Mouse (Mus musculus) brown adipose tissue, adult 24 weeks (tissue): Measurements from ENCODE around the gene Abcg1. TPM values are rescaled to one million over a fixed set of nuclear protein-coding genes. Genes with fewer than 3 reads are reported as not detected.

Experiments used
- H3K27ac ChIP-seq: fragments of 200-500 bp; replicated peaks from 2 replicates; pipeline ENCODE4 v1.5.1; 2012; ENCODE audit warnings: low read depth, mild to moderate bottlenecking, low read length
- H3K4me1 ChIP-seq: fragments of 200-500 bp; 2 replicates; pipeline ENCODE4 v1.6.1; 2012; ENCODE audit warnings: low read length, mixed read lengths; ENCODE audit not compliant: control insufficient read depth, insufficient read depth, insufficient read length
- H3K4me3 ChIP-seq: fragments of 200-500 bp; 2 replicates; pipeline ENCODE4 v1.5.1; 2012; ENCODE audit warnings: low read depth, mild to moderate bottlenecking, low read length, moderate library complexity; ENCODE audit not compliant: insufficient read depth
- polyA plus RNA-seq: library from polyadenylated mRNA; stranded (reverse); fragments of >200 nt; gene quantifications from 2 replicates; pipeline ENCODE4 v1.2.4, GENCODE M21; 2012; ENCODE audit not compliant: missing spikeins, insufficient read depth, insufficient read length

Gene Abcg1
- polyA plus RNA-seq = 2.3 and 5.0 TPM in 2 replicates

GRCm38 (mm10) chr17:31057151-31057890 lies at the start of gene Abcg1:
Gene Abcg1 (plus strand): TSS chr17:31057675.
- peak within 1 kb of the TSS; percentile 60 for H3K27ac ChIP-seq
- H3K4me1 ChIP-seq = peaks cover 18% of the 10 kb centered on the region
- H3K4me3 ChIP-seq = peak within 1 kb of the TSS; percentile 82

- H3K4me1 ChIP-seq = no peaks in the 10 kb centered on the region
- no peak overlapping the region for H3K27ac ChIP-seq
- H3K4me3 ChIP-seq = no peak overlapping the region
Observed at GRCm38 (mm10) chr17:31008416-31008815, 49.1 kb upstream of the Abcg1 start.

GRCm38 (mm10) chr17:31011551-31012394 lies 45.7 kb upstream of the Abcg1 start:
- H3K4me1 ChIP-seq = no peaks in the 10 kb centered on the region
- no peak overlapping the region for H3K4me3 ChIP-seq
- H3K27ac ChIP-seq = no peak overlapping the region

DNA sequence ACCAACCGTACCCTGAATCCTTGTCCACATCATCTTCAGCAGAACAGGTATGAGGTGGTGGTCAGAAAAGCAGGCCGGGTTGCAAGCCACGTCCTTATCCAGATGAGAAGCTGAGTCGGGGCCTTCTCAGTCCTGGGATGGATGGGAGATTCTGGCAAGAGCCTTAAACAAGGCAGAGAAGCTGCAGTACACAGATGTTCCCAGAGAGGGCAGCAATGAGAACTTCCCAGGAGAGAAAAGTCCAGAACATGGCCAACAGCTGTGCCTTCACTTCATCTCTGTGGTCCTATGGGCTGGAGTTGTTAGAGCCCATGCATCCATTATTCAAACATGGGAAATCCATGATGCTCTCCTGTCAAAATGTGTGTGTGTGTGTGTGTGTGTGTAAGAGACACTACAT lies 39.2 kb upstream of the Abcg1 start:
- Histone ChIP-seq H3K4me3 (no peak overlapping the region), H3K4me1 (peaks cover 13% of the 10 kb centered on the region; the same call in 1 of the 2 replicates), H3K27ac (no peak overlapping the region)

GRCm38 (mm10) chr17:31019505-31019904 lies 38.0 kb upstream of the Abcg1 start:
- H3K4me3 ChIP-seq = no peak overlapping the region
- H3K27ac ChIP-seq = peak overlapping the region; percentile 16; the same call in 1 of the 2 replicates
- H3K4me1 ChIP-seq = peaks cover 17% of the 10 kb centered on the region; the same call in 1 of the 2 replicates

DNA sequence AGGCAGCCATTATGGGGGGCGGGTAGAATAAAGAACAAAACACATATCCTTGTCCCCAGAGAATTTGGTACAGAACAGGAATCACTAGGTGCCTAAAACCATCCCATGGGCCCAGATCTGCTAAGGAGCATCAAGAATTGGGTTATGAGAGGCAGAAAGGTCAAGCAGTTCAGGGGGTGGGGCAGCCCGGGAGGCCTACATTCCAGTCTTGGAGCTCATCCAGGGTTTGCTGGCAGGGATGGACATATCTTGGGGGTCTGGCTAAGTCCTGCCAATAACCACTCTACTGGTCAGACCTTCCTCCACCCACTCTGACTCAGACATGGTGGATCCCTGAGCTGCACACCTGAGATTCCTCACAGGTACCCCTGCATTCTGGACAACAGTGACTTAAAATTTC lies 37.4 kb upstream of the Abcg1 start:
- peak overlapping the region; percentile 16; the same call in 1 of the 2 replicates for H3K27ac ChIP-seq
- H3K4me1 ChIP-seq = peaks cover 17% of the 10 kb centered on the region; the same call in 1 of the 2 replicates
- no peak overlapping the region for H3K4me3 ChIP-seq

DNA sequence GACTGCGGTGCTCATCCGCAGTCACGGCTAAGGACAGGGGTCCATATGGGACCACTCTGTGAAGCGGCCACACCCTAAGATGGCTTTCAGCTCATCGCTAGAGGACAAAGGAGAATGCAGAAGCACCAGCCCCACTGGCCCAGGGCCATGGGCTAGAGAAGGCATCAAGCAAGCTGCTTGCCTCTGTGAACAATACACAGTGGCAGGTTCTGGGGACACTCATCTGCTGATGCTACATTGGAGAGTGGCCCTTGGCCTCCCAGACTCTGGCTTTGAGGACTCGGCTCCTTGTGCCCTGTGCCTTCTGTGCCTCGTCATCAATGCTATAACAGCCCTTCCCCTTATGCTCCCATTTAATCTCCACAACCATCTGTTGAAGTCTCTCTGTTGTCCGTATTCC lies 36.2 kb upstream of the Abcg1 start:
- Histone ChIP-seq H3K27ac (peak overlapping the region; percentile 34; the same call in 1 of the 2 replicates), H3K4me3 (no peak overlapping the region), H3K4me1 (peaks cover 17% of the 10 kb centered on the region; the same call in 1 of the 2 replicates)

- Histone ChIP-seq H3K4me3 (no peak overlapping the region), H3K27ac (peak overlapping the region; percentile 79), H3K4me1 (peaks cover 17% of the 10 kb centered on the region; the same call in 1 of the 2 replicates)
Observed at GRCm38 (mm10) chr17:31024125-31024781, 33.2 kb upstream of the Abcg1 start.

- peaks cover 16% of the 10 kb centered on the region; the same call in 1 of the 2 replicates for H3K4me1 ChIP-seq
- H3K27ac ChIP-seq = peak overlapping the region; percentile 79
Observed at GRCm38 (mm10) chr17:31024782-31025125, 32.7 kb upstream of the Abcg1 start.

DNA sequence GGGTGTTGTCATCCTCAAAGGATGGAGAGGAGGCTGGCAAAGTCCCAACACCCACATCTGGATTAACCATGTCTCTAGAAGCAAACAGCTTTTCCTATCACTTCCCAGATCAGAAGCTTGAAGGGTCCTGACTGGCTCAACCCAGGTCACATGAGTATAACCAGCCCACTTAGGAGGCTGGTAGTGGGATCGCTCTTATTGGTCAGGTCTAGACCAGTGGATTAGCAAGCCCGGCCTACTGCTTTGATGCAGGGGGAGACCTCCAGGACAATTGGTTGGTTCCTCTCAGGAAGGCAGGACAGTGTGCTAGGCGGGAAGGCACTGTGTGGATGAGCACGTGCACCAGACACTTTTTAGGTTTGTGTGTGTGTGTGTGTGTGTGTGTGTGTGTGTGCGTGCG lies 30.5 kb upstream of the Abcg1 start:
- Histone ChIP-seq H3K4me1 (peaks cover 5% of the 10 kb centered on the region; the same call in 1 of the 2 replicates), H3K4me3 (no peak overlapping the region), H3K27ac (no peak overlapping the region)

More at GRCm38 (mm10) chr17:31024782-31025125, 32.7 kb upstream of the Abcg1 start:
- no peak overlapping the region for H3K4me3 ChIP-seq

DNA sequence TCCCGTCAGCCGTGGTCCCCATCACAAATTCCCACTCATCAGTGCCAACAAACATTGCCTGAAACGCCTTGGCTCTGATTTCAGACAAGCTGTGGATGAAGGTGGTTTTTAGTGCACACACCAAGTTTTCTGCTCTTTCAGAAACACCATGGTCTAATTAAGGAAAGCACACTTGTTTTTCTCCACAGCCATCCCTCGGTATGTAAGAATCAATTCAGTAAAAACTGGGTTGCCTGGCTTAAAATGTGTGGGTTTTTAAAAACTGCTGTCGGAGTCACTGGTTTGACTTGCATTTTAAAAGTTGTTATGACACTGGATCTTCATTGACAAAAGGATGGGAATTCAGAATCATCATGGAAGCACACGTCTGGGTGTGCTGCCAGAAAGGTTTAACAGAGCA lies 29.8 kb upstream of the Abcg1 start:
- Histone ChIP-seq H3K4me1 (peaks cover 5% of the 10 kb centered on the region; the same call in 1 of the 2 replicates), H3K27ac (no peak overlapping the region), H3K4me3 (no peak overlapping the region)

- Histone ChIP-seq H3K4me1 (peaks cover 5% of the 10 kb centered on the region; the same call in 1 of the 2 replicates), H3K4me3 (no peak overlapping the region), H3K27ac (no peak overlapping the region)
Observed at GRCm38 (mm10) chr17:31028821-31029370, 28.6 kb upstream of the Abcg1 start.

GRCm38 (mm10) chr17:31029407-31029806 lies 28.1 kb upstream of the Abcg1 start:
- H3K27ac ChIP-seq = no peak overlapping the region
- H3K4me3 ChIP-seq = no peak overlapping the region
- H3K4me1 ChIP-seq = peaks cover under 1% of the 10 kb centered on the region; the same call in 1 of the 2 replicates

- no peak overlapping the region for H3K4me3 ChIP-seq
- no peak overlapping the region for H3K27ac ChIP-seq
- H3K4me1 ChIP-seq = no peaks in the 10 kb centered on the region
Observed at GRCm38 (mm10) chr17:31032341-31032740, 25.1 kb upstream of the Abcg1 start.
